Mouse (Mus musculus) stomach, embryonic 15.5 days (tissue): ENCODE results near the gene Gbp7. TPM values are rescaled to one million over a fixed set of nuclear protein-coding genes. Genes with fewer than 3 reads are reported as not detected.
"Not testable (repeated sequence)": the region's sequence is repeated elsewhere in the genome, so short reads cannot be mapped to it uniquely, and the experiment has no call there.

Source experiments
- ATAC-seq: fragments of 200-750 bp; cut with Nextera tagmentation; 2 replicates; pipeline ENCODE4 v1.8.0; 2017; ENCODE audit warnings: low read depth, moderate number of reproducible peaks, moderate TSS enrichment; ENCODE audit not compliant: insufficient read depth, low FRiP score
- H3K27ac ChIP-seq: fragments of 300-500 bp; sonication (generic); 2 replicates; pipeline ENCODE4 v1.5.1; 2015; ENCODE audit warnings: mild to moderate bottlenecking, inconsistent platforms
- H3K27me3 ChIP-seq: fragments of 300-500 bp; sonication (generic); replicated peaks from 2 replicates; pipeline ENCODE4 v1.6.1; 2015; ENCODE audit warnings: inconsistent platforms
- H3K36me3 ChIP-seq: fragments of 300-500 bp; sonication (generic); 2 replicates; pipeline ENCODE4 v1.6.1; 2015; ENCODE audit warnings: inconsistent platforms
- H3K4me1 ChIP-seq: fragments of 300-500 bp; sonication (generic); 2 replicates; pipeline ENCODE4 v1.6.1; 2015; ENCODE audit warnings: inconsistent platforms
- H3K4me2 ChIP-seq: fragments of 300-500 bp; sonication (generic); 2 replicates; pipeline ENCODE4 v1.6.1; 2015; ENCODE audit warnings: mild to moderate bottlenecking, inconsistent platforms
- H3K4me3 ChIP-seq: fragments of 300-500 bp; sonication (generic); replicated peaks from 2 replicates; pipeline ENCODE4 v1.5.1; 2015; ENCODE audit warnings: inconsistent platforms
- H3K9ac ChIP-seq: fragments of 300-500 bp; sonication (generic); 2 replicates; pipeline ENCODE4 v1.6.1; 2015; ENCODE audit warnings: inconsistent platforms
- H3K9me3 ChIP-seq: fragments of 300-500 bp; sonication (generic); 2 replicates; pipeline ENCODE4 v1.6.1; 2016; ENCODE audit warnings: inconsistent platforms
- WGBS: fragments of 180-500 bp; shearing (Covaris S2); methylation state at CpG from one replicate; pipeline ENCODE4 v1.1.7; 2015; 5-methylcytosine and 5-hydroxymethylcytosine counted together
- polyA plus RNA-seq: library from polyadenylated mRNA; unstranded; fragments of >200 nt; fragmentation: Nextera tagmentation; extraction: Ambion mirVana; gene quantifications from 2 replicates; pipeline ENCODE4 v1.2.1, GENCODE M21; 2015

The Gbp7 gene
- polyA plus RNA-seq, 1 experiment from 2014 or later: 5.5 TPM

- WGBS: 90% methylated on average over 3 of the region's 3 CpGs
- no peak overlapping the region for H3K4me3 ChIP-seq
- no peaks in the 10 kb centered on the region for H3K36me3 ChIP-seq
- H3K9me3 ChIP-seq: no peaks in the 10 kb centered on the region
- H3K27me3 ChIP-seq: no peaks in the 10 kb centered on the region
- no peak overlapping the region for H3K27ac ChIP-seq
- H3K4me2 ChIP-seq: no peak overlapping the region
- H3K9ac ChIP-seq: no peak overlapping the region
- no peaks in the 10 kb centered on the region for H3K4me1 ChIP-seq
- ATAC-seq: no peak
Observed at GRCm38 (mm10) chr3:142533185-142533584, 3.0 kb downstream of the Gbp7 start.

- Histone ChIP-seq H3K9ac (no peak overlapping the region), H3K4me1 (no peaks in the 10 kb centered on the region), H3K27ac (no peak overlapping the region), H3K9me3 (no peaks in the 10 kb centered on the region), H3K4me2 (no peak overlapping the region), H3K4me3 (no peak overlapping the region), H3K36me3 (no peaks in the 10 kb centered on the region), H3K27me3 (no peaks in the 10 kb centered on the region)
- WGBS: 62% methylated on average over 1 of the region's 1 CpGs
- no peak for ATAC-seq
Observed at GRCm38 (mm10) chr3:142535667-142536066, 5.5 kb downstream of the Gbp7 start.

GRCm38 (mm10) chr3:142541391-142541790 is 11.2 kb downstream of the Gbp7 start:
- Histone ChIP-seq H3K4me2 (no peak overlapping the region), H3K27ac (no peak overlapping the region), H3K4me3 (no peak overlapping the region), H3K9me3 (no peaks in the 10 kb centered on the region), H3K9ac (no peak overlapping the region), H3K27me3 (no peaks in the 10 kb centered on the region), H3K36me3 (no peaks in the 10 kb centered on the region), H3K4me1 (no peaks in the 10 kb centered on the region)
- no peak for ATAC-seq
- 81% methylated on average over 6 of the region's 6 CpGs for WGBS

GRCm38 (mm10) chr3:142542776-142543175 is 12.6 kb downstream of the Gbp7 start:
- not testable (repeated sequence) for H3K9me3 ChIP-seq, ATAC-seq, H3K27ac ChIP-seq, H3K4me3 ChIP-seq, H3K4me2 ChIP-seq, H3K36me3 ChIP-seq, H3K9ac ChIP-seq, H3K4me1 ChIP-seq, H3K27me3 ChIP-seq
- 87% methylated on average over 12 of the region's 12 CpGs for WGBS

GRCm38 (mm10) chr3:142546690-142547089 is 16.5 kb downstream of the Gbp7 start:
- ATAC-seq: no peak
- no peak overlapping the region for H3K4me3 ChIP-seq
- H3K4me2 ChIP-seq: no peak overlapping the region
- H3K9ac ChIP-seq: no peak overlapping the region
- WGBS: 84% methylated on average over 3 of the region's 3 CpGs
- no peaks in the 10 kb centered on the region for H3K9me3 ChIP-seq
- no peaks in the 10 kb centered on the region for H3K27me3 ChIP-seq
- H3K36me3 ChIP-seq: no peaks in the 10 kb centered on the region
- no peak overlapping the region for H3K27ac ChIP-seq
- H3K4me1 ChIP-seq: no peaks in the 10 kb centered on the region

GRCm38 (mm10) chr3:142550052-142550676 is 20.0 kb downstream of the Gbp7 start:
- 91% methylated on average over 3 of the region's 3 CpGs for WGBS
- ATAC-seq: no peak

GRCm38 (mm10) chr3:142554601-142555000 is 24.5 kb downstream of the Gbp7 start:
- Histone ChIP-seq H3K27ac (no peak overlapping the region), H3K27me3 (no peaks in the 10 kb centered on the region), H3K9me3 (no peaks in the 10 kb centered on the region), H3K9ac (no peak overlapping the region), H3K4me2 (no peak overlapping the region), H3K4me3 (no peak overlapping the region), H3K36me3 (no peaks in the 10 kb centered on the region), H3K4me1 (peaks cover under 1% of the 10 kb centered on the region; the same call in 1 of the 2 replicates)
- ATAC-seq: no peak
- 71% methylated on average over 1 of the region's 1 CpGs for WGBS

More at GRCm38 (mm10) chr3:142550052-142550676, 20.0 kb downstream of the Gbp7 start:
- H3K9me3 ChIP-seq: no peaks in the 10 kb centered on the region
- H3K27ac ChIP-seq: no peak overlapping the region
- no peak overlapping the region for H3K4me3 ChIP-seq
- no peaks in the 10 kb centered on the region for H3K36me3 ChIP-seq
- H3K27me3 ChIP-seq: no peaks in the 10 kb centered on the region
- no peaks in the 10 kb centered on the region for H3K4me1 ChIP-seq
- no peak overlapping the region for H3K4me2 ChIP-seq
- no peak overlapping the region for H3K9ac ChIP-seq

- no peak for ATAC-seq
- peaks cover 6% of the 10 kb centered on the region; the same call in 1 of the 2 replicates for H3K4me1 ChIP-seq
- no peaks in the 10 kb centered on the region for H3K9me3 ChIP-seq
- no peaks in the 10 kb centered on the region for H3K27me3 ChIP-seq
- 90% methylated on average over 11 of the region's 11 CpGs for WGBS
- no peaks in the 10 kb centered on the region for H3K36me3 ChIP-seq
- H3K9ac ChIP-seq: no peak overlapping the region
- H3K4me3 ChIP-seq: no peak overlapping the region
- H3K4me2 ChIP-seq: no peak overlapping the region
- H3K27ac ChIP-seq: no peak overlapping the region
Observed at GRCm38 (mm10) chr3:142555623-142556022, 25.5 kb downstream of the Gbp7 start.

- ATAC-seq: no peak
- H3K4me3 ChIP-seq: peak within 1 kb of the TSS; percentile 43
- H3K9me3 ChIP-seq: no peaks in the 10 kb centered on the region
- H3K27ac ChIP-seq: peak within 1 kb of the TSS; percentile 57
- H3K4me2 ChIP-seq: peak within 1 kb of the TSS; percentile 57
- WGBS: 24% methylated on average over 3 of the region's 3 CpGs
- H3K4me1 ChIP-seq: peaks cover 6% of the 10 kb centered on the region; the same call in 1 of the 2 replicates
- no peaks in the 10 kb centered on the region for H3K36me3 ChIP-seq
- H3K9ac ChIP-seq: no peak within 1 kb of the TSS
- H3K27me3 ChIP-seq: no peaks in the 10 kb centered on the region
Observed at GRCm38 (mm10) chr3:142559632-142560228, 29.6 kb downstream of the Gbp7 start, which contains the start of gene Gbp3. Gene Gbp3, plus strand, starts transcription at chr3:142560026.

GRCm38 (mm10) chr3:142560296-142560948 is 30.3 kb downstream of the Gbp7 start:
- H3K9me3 ChIP-seq: no peaks in the 10 kb centered on the region
- H3K4me3 ChIP-seq: peak overlapping the region; percentile 43
- H3K36me3 ChIP-seq: no peaks in the 10 kb centered on the region
- H3K27ac ChIP-seq: peak overlapping the region; percentile 57
- 8% methylated on average over 12 of the region's 12 CpGs for WGBS
- peaks cover 6% of the 10 kb centered on the region; the same call in 1 of the 2 replicates for H3K4me1 ChIP-seq
- H3K4me2 ChIP-seq: peak overlapping the region; percentile 57
- no peaks in the 10 kb centered on the region for H3K27me3 ChIP-seq
- peak; percentile 71 for ATAC-seq
- H3K9ac ChIP-seq: no peak overlapping the region

- 82% methylated on average over 14 of the region's 14 CpGs for WGBS
- Histone ChIP-seq H3K36me3 (no peaks in the 10 kb centered on the region), H3K9ac (no peak overlapping the region), H3K9me3 (no peaks in the 10 kb centered on the region), H3K27me3 (no peaks in the 10 kb centered on the region), H3K4me2 (0 out of 2 replicates have a peak overlapping the region, but pooled peaks have one; percentile 57), H3K4me3 (no peak overlapping the region), H3K27ac (no peak overlapping the region), H3K4me1 (peaks cover 6% of the 10 kb centered on the region; the same call in 1 of the 2 replicates)
- no peak for ATAC-seq
Observed at GRCm38 (mm10) chr3:142561045-142561646, 31.0 kb downstream of the Gbp7 start.

- Histone ChIP-seq H3K27ac (no peak overlapping the region), H3K4me1 (peaks cover 6% of the 10 kb centered on the region; the same call in 1 of the 2 replicates), H3K4me2 (no peak overlapping the region), H3K4me3 (no peak overlapping the region), H3K9me3 (no peaks in the 10 kb centered on the region), H3K9ac (no peak overlapping the region), H3K36me3 (no peaks in the 10 kb centered on the region), H3K27me3 (no peaks in the 10 kb centered on the region)
- no peak for ATAC-seq
- 79% methylated on average over 7 of the region's 7 CpGs for WGBS
Observed at GRCm38 (mm10) chr3:142561666-142562065, 31.5 kb downstream of the Gbp7 start.
